Mouse (Mus musculus) activated CD4-positive, CD25-positive, alpha-beta regulatory T cell (primary cell): ENCODE data around the gene Wdsub1. TPM values are rescaled to one million over a fixed set of nuclear protein-coding genes. Genes with fewer than 3 reads are reported as not detected.

Source experiments
- polyA plus RNA-seq, 2 experiments: library from polyadenylated mRNA; unstranded; fragments of 100-300 nt; shearing (Covaris generic); gene quantifications; one replicate each; pipeline ENCODE4 v1.2.1; 2017

Wdsub1 gene
- 1 to 10 TPM; 7.8 to 8.7 TPM for polyA plus RNA-seq

DNA sequence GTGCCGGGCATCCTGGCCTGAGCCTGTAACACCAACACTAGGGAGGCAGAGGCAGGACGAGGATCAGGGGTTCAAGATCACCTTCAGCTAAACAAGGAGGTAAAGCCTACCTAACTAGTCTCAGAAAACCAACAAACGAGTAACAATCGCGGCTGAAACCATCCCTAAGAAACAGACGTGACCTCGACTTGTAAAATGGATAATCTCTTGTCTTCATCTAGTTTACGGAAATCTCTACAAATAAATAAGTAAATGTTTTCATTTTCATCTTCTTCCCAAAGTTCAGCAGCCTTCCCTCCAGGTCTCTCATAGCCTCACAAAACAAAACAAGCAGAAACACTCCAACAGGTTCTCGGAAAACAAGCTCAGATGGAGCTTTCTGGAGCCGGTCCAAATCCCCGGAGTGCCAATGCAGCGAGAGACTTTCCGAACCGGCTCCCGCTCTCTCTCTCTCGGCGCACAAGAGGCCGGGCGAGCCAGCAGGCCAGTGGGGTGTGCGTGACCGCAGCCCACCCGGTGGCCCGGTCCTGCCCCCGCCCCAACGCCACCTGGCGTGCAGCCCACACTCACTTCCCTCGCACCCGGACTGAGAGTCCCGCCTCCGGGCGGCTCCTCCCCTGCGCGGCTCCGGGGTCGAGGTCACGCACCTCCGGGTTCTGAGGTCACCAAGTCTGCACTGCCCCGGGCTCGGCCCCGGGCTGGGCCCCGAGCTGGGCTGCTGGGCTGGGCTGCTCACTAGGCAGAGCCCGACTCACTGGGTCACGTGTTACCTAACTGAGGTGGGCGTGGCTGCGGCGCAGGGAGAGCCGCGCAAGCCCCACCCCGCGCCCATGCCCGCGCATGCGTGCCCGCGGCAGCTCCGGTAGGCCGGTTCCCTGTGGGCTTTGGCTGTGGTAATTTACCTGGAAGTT lies at the start of gene Wdsub1:
Wdsub1 (minus strand) TSS at position 761 of the 911 bp plus-strand sequence.

